Mouse (Mus musculus): ENCODE measurements around the gene Scube1. TPM values are rescaled to one million over a fixed set of nuclear protein-coding genes. Genes with fewer than 3 reads are reported as not detected.

Gene Scube1
- polyA plus RNA-seq, 1 experiment from 2014 or later: 0.41 TPM

GRCm38 (mm10) chr15:83571636-83572035 is 153.2 kb downstream of the Scube1 start:
- Histone ChIP-seq H3K9ac (replicated peaks) (no peak overlapping the region), H3K4me3 (ENCODE audit: low read depth, low read length) (no peak overlapping the region), H3K36me3 (replicated peaks; ENCODE audit: insufficient read depth, low read length) (peaks cover 47% of the 10 kb centered on the region), H3K4me1 (ENCODE audit: insufficient read depth) (peaks cover 9% of the 10 kb centered on the region), H3K27me3 (ENCODE audit: insufficient read depth, low read length) (no peaks in the 10 kb centered on the region), H3K4me2 (ENCODE audit: low read depth, low read length) (no peak overlapping the region), H3K9me3 (ENCODE audit: low read length) (no peaks in the 10 kb centered on the region), H3K27ac (ENCODE audit: low read depth) (peak overlapping the region; percentile 74)
- TF ChIP-seq EP300 (IDR thresholded peaks at IDR 0.05; ENCODE audit: low read depth) (no peak), CTCF (IDR thresholded peaks at IDR 0.05; ENCODE audit: low read depth) (no peak)
- WGBS (ENCODE audit: insufficient replicate concordance): 64% methylated on average over 5 of the region's 5 CpGs
- peak; percentile 65 for DNase-seq
- peak; percentile 85 for ATAC-seq

GRCm38 (mm10) chr15:83570641-83571040 is 154.2 kb downstream of the Scube1 start:
- ATAC-seq (no peak), DNase-seq (no peak)
- Histone ChIP-seq H3K4me3 (ENCODE audit: low read depth, low read length) (no peak overlapping the region), H3K4me2 (ENCODE audit: low read depth, low read length) (no peak overlapping the region), H3K9me3 (ENCODE audit: low read length) (no peaks in the 10 kb centered on the region), H3K27me3 (ENCODE audit: insufficient read depth, low read length) (no peaks in the 10 kb centered on the region), H3K36me3 (replicated peaks; ENCODE audit: insufficient read depth, low read length) (peaks cover 38% of the 10 kb centered on the region), H3K9ac (replicated peaks) (no peak overlapping the region), H3K4me1 (ENCODE audit: insufficient read depth) (peaks cover 16% of the 10 kb centered on the region), H3K27ac (ENCODE audit: low read depth) (no peak overlapping the region)
- TF ChIP-seq EP300 (IDR thresholded peaks at IDR 0.05; ENCODE audit: low read depth): no peak
- TF ChIP-seq CTCF (IDR thresholded peaks at IDR 0.05; ENCODE audit: low read depth): peak; percentile 67
- 61% methylated on average over 2 of the region's 2 CpGs for WGBS (ENCODE audit: insufficient replicate concordance)

GRCm38 (mm10) chr15:83569682-83570081 is 155.1 kb downstream of the Scube1 start:
- Histone ChIP-seq H3K4me3 (ENCODE audit: low read depth, low read length) (no peak overlapping the region), H3K27me3 (ENCODE audit: insufficient read depth, low read length) (no peaks in the 10 kb centered on the region), H3K4me2 (ENCODE audit: low read depth, low read length) (no peak overlapping the region), H3K9me3 (ENCODE audit: low read length) (no peaks in the 10 kb centered on the region), H3K9ac (replicated peaks) (no peak overlapping the region), H3K36me3 (replicated peaks; ENCODE audit: insufficient read depth, low read length) (peaks cover 29% of the 10 kb centered on the region), H3K4me1 (ENCODE audit: insufficient read depth) (peaks cover 25% of the 10 kb centered on the region), H3K27ac (ENCODE audit: low read depth) (no peak overlapping the region)
- ATAC-seq: no peak
- WGBS (ENCODE audit: insufficient replicate concordance): 65% methylated on average over 11 of the region's 11 CpGs
- DNase-seq: no peak
- TF ChIP-seq CTCF (IDR thresholded peaks at IDR 0.05; ENCODE audit: low read depth) (no peak), EP300 (IDR thresholded peaks at IDR 0.05; ENCODE audit: low read depth) (no peak)

- ATAC-seq (no peak), DNase-seq (no peak)
- TF ChIP-seq EP300 (IDR thresholded peaks at IDR 0.05; ENCODE audit: low read depth): no peak
- TF ChIP-seq CTCF (IDR thresholded peaks at IDR 0.05; ENCODE audit: low read depth): no peak
- no peaks in the 10 kb centered on the region for H3K9me3 ChIP-seq (ENCODE audit: low read length)
- WGBS (ENCODE audit: insufficient replicate concordance): 86% methylated on average over 5 of the region's 5 CpGs
- H3K27ac ChIP-seq (ENCODE audit: low read depth): no peak overlapping the region
- peaks cover 29% of the 10 kb centered on the region for H3K4me1 ChIP-seq (ENCODE audit: insufficient read depth)
- H3K4me2 ChIP-seq (ENCODE audit: low read depth, low read length): no peak overlapping the region
- no peak overlapping the region for H3K4me3 ChIP-seq (ENCODE audit: low read depth, low read length)
- H3K27me3 ChIP-seq (ENCODE audit: insufficient read depth, low read length): no peaks in the 10 kb centered on the region
- H3K36me3 ChIP-seq (replicated peaks; ENCODE audit: insufficient read depth, low read length): peaks cover 19% of the 10 kb centered on the region
- no peak overlapping the region for H3K9ac ChIP-seq (replicated peaks)
These were observed 156.3 kb downstream of the Scube1 start for GRCm38 (mm10) chr15:83568544-83568943.

GRCm38 (mm10) chr15:83567728-83568127 is 157.1 kb downstream of the Scube1 start:
- Histone ChIP-seq H3K27me3 (ENCODE audit: insufficient read depth, low read length) (no peaks in the 10 kb centered on the region), H3K4me1 (ENCODE audit: insufficient read depth) (peaks cover 33% of the 10 kb centered on the region), H3K4me3 (ENCODE audit: low read depth, low read length) (no peak overlapping the region), H3K9ac (replicated peaks) (no peak overlapping the region), H3K27ac (ENCODE audit: low read depth) (no peak overlapping the region), H3K36me3 (replicated peaks; ENCODE audit: insufficient read depth, low read length) (peaks cover 14% of the 10 kb centered on the region), H3K9me3 (ENCODE audit: low read length) (no peaks in the 10 kb centered on the region), H3K4me2 (ENCODE audit: low read depth, low read length) (no peak overlapping the region)
- TF ChIP-seq EP300 (IDR thresholded peaks at IDR 0.05; ENCODE audit: low read depth) (no peak), CTCF (IDR thresholded peaks at IDR 0.05; ENCODE audit: low read depth) (no peak)
- 76% methylated on average over 3 of the region's 3 CpGs for WGBS (ENCODE audit: insufficient replicate concordance)
- DNase-seq: no peak
- ATAC-seq: no peak

GRCm38 (mm10) chr15:83566006-83566405 is 158.8 kb downstream of the Scube1 start:
- Histone ChIP-seq H3K4me3 (ENCODE audit: low read depth, low read length) (peak overlapping the region; percentile 11; the same call in 1 of the 2 replicates), H3K9ac (replicated peaks) (peak overlapping the region; percentile 59; the same call in 1 of the 2 replicates), H3K4me1 (ENCODE audit: insufficient read depth) (peaks cover 28% of the 10 kb centered on the region), H3K27ac (ENCODE audit: low read depth) (peak overlapping the region; percentile 65), H3K4me2 (ENCODE audit: low read depth, low read length) (peak overlapping the region; percentile 90), H3K36me3 (replicated peaks; ENCODE audit: insufficient read depth, low read length) (no peaks in the 10 kb centered on the region), H3K9me3 (ENCODE audit: low read length) (no peaks in the 10 kb centered on the region), H3K27me3 (ENCODE audit: insufficient read depth, low read length) (no peaks in the 10 kb centered on the region)
- WGBS (ENCODE audit: insufficient replicate concordance): 76% methylated on average over 5 of the region's 5 CpGs
- ATAC-seq (no peak), DNase-seq (no peak)
- TF ChIP-seq EP300 (IDR thresholded peaks at IDR 0.05; ENCODE audit: low read depth) (no peak), CTCF (IDR thresholded peaks at IDR 0.05; ENCODE audit: low read depth) (no peak)

GRCm38 (mm10) chr15:83565434-83565833 is 159.4 kb downstream of the Scube1 start:
- ATAC-seq (peak; percentile 70), DNase-seq (peak; percentile 56)
- Histone ChIP-seq H3K4me3 (ENCODE audit: low read depth, low read length) (peak overlapping the region; percentile 11; the same call in 1 of the 2 replicates), H3K27me3 (ENCODE audit: insufficient read depth, low read length) (no peaks in the 10 kb centered on the region), H3K27ac (ENCODE audit: low read depth) (peak overlapping the region; percentile 65), H3K9me3 (ENCODE audit: low read length) (no peaks in the 10 kb centered on the region), H3K4me2 (ENCODE audit: low read depth, low read length) (peak overlapping the region; percentile 90), H3K9ac (replicated peaks) (peak overlapping the region; percentile 59), H3K4me1 (ENCODE audit: insufficient read depth) (peaks cover 30% of the 10 kb centered on the region), H3K36me3 (replicated peaks; ENCODE audit: insufficient read depth, low read length) (no peaks in the 10 kb centered on the region)
- TF ChIP-seq EP300 (IDR thresholded peaks at IDR 0.05; ENCODE audit: low read depth) (no peak), CTCF (IDR thresholded peaks at IDR 0.05; ENCODE audit: low read depth) (no peak)
- 57% methylated on average over 3 of the region's 3 CpGs for WGBS (ENCODE audit: insufficient replicate concordance)

Measured in liver, postnatal 0 days (tissue).